Mouse (Mus musculus) induced T-regulatory cell, adult 2 months (primary cell): Measurements from ENCODE around the gene Slc35d1.
A peak's percentile ranks its signal among the peaks of the same experiment; 100 is the strongest.
"Not testable (repeated sequence)": the region's sequence is repeated elsewhere in the genome, so short reads cannot be mapped to it uniquely, and the experiment has no call there.

Source experiments
- DNase-seq: peaks from one replicate; pipeline ENCODE4 v3.0.0-alpha.2; 2012; ENCODE audit warnings: low read depth

The Slc35d1 gene

GRCm38 (mm10) chr4:103188786-103189640 lies 26.0 kb downstream of the Slc35d1 start:
- no peak for DNase-seq

- no peak for DNase-seq
These were observed 34.6 kb downstream of the Slc35d1 start for GRCm38 (mm10) chr4:103180300-103180888.

- DNase-seq: no peak
These were observed 35.4 kb downstream of the Slc35d1 start for GRCm38 (mm10) chr4:103179581-103179980.

GRCm38 (mm10) chr4:103178635-103179318 lies 36.2 kb downstream of the Slc35d1 start:
- DNase-seq: no peak

- no peak for DNase-seq
These were observed 37.3 kb downstream of the Slc35d1 start for GRCm38 (mm10) chr4:103177681-103178080.

GRCm38 (mm10) chr4:103174001-103174400 lies 41.0 kb downstream of the Slc35d1 start:
- no peak for DNase-seq

- no peak for DNase-seq
These were observed 41.5 kb downstream of the Slc35d1 start for GRCm38 (mm10) chr4:103173507-103173906.

GRCm38 (mm10) chr4:103171256-103171655 lies 43.7 kb downstream of the Slc35d1 start:
- no peak for DNase-seq

- DNase-seq: not testable (repeated sequence)
These were observed 48.8 kb downstream of the Slc35d1 start for GRCm38 (mm10) chr4:103166198-103166597.

- DNase-seq: no peak
These were observed 56.2 kb downstream of the Slc35d1 start for GRCm38 (mm10) chr4:103158781-103159180.

GRCm38 (mm10) chr4:103151946-103152345 lies 63.0 kb downstream of the Slc35d1 start:
- no peak for DNase-seq

- peak; percentile 82 for DNase-seq
These were observed 68.6 kb downstream of the Slc35d1 start for GRCm38 (mm10) chr4:103146339-103146738.

GRCm38 (mm10) chr4:103136946-103137345 lies 78.0 kb downstream of the Slc35d1 start:
- DNase-seq: no peak

- no peak for DNase-seq
These were observed 88.4 kb downstream of the Slc35d1 start for GRCm38 (mm10) chr4:103126533-103126932.

- peak; percentile 36 for DNase-seq
These were observed 91.4 kb downstream of the Slc35d1 start for GRCm38 (mm10) chr4:103123606-103124005.

GRCm38 (mm10) chr4:103123086-103123485 lies 91.9 kb downstream of the Slc35d1 start:
- peak; percentile 77 for DNase-seq

GRCm38 (mm10) chr4:103120874-103121389 lies 94.0 kb downstream of the Slc35d1 start:
- peak; percentile 67 for DNase-seq
